Mouse (Mus musculus): Measurements from ENCODE around the gene Elf3. TPM values are rescaled to one million over a fixed set of nuclear protein-coding genes. Genes with fewer than 3 reads are reported as not detected.
"Not testable (repeated sequence)": the region's sequence is repeated elsewhere in the genome, so short reads cannot be mapped to it uniquely, and the experiment has no call there.

Gene Elf3
- polyA plus RNA-seq, 1 experiment from 2014 or later, result 3.4 TPM

DNA sequence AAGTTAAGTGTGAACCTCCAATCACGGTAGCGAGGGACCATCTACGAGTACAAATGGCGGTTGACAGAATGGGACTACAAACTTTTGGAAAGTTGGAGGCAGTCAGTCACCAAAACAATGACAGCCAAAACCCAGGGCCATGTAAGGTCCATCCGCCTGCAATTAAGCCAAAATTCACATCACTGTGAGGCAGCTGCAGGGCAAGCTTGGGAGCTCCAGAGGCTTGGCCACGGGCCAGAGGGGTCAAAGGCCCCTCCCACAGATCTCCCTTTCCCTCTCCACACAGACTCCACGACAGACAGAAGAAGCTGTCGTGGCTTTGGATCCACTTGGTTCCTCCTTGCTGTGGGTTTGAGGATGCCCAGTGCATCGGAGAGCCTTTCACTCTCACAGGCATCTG is 4.9 kb upstream of the Elf3 start:
- Histone ChIP-seq H3K4me3 (no peak overlapping the region), H3K4me2 (replicated peaks) (no peak overlapping the region), H3K27ac (no peak overlapping the region), H3K4me1 (peaks cover 11% of the 10 kb centered on the region), H3K9ac (no peak overlapping the region), H3K36me3 (peaks cover 71% of the 10 kb centered on the region), H3K27me3 (no peaks in the 10 kb centered on the region), H3K9me3 (no peaks in the 10 kb centered on the region)
- ATAC-seq (ENCODE audit: low FRiP score, low read depth), result no peak
- 90% methylated on average over 9 of the region's 9 CpGs for WGBS

GRCm38 (mm10) chr1:135262329-135262728 is 4.0 kb upstream of the Elf3 start:
- 83% methylated on average over 3 of the region's 3 CpGs for WGBS
- no peaks in the 10 kb centered on the region for H3K9me3 ChIP-seq
- H3K4me2 ChIP-seq (replicated peaks), result no peak overlapping the region
- H3K4me1 ChIP-seq, result peaks cover 14% of the 10 kb centered on the region
- H3K36me3 ChIP-seq, result peaks cover 61% of the 10 kb centered on the region
- no peaks in the 10 kb centered on the region for H3K27me3 ChIP-seq
- no peak overlapping the region for H3K27ac ChIP-seq
- no peak overlapping the region for H3K9ac ChIP-seq
- no peak for ATAC-seq (ENCODE audit: low FRiP score, low read depth)
- no peak overlapping the region for H3K4me3 ChIP-seq

DNA sequence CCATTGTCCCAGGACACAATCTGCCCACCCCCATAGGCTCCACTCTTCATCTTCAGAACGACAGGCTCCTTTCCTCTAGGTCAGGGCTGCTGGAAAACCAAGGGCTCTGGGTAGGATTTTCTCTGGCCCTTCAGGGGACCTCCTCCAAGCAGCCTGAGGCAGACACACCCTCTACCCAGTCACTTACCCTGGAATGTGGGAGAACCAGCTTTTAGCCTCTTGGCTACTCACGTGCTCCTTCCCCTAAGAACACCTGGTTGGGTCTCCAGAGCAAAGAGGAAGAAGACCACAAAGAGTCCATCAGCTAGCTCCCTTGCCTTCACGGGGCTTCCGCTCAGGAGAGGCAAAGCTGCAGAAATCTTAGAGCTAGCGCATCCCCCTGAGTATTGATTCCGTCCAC is 2.6 kb upstream of the Elf3 start:
- Histone ChIP-seq H3K9me3 (no peaks in the 10 kb centered on the region), H3K4me1 (peaks cover 15% of the 10 kb centered on the region), H3K9ac (no peak overlapping the region), H3K4me3 (no peak overlapping the region), H3K4me2 (replicated peaks) (no peak overlapping the region), H3K27ac (peak overlapping the region; percentile 23; the same call in 1 of the 2 replicates), H3K27me3 (no peaks in the 10 kb centered on the region), H3K36me3 (peaks cover 47% of the 10 kb centered on the region)
- WGBS, result 65% methylated on average over 6 of the region's 6 CpGs
- ATAC-seq (ENCODE audit: low FRiP score, low read depth), result no peak

GRCm38 (mm10) chr1:135259128-135259436 is 714 bp upstream of the Elf3 start:
- ATAC-seq (ENCODE audit: low FRiP score, low read depth), result peak; percentile 51; the same call in 1 of the 2 replicates
- WGBS, result 1% methylated on average over 10 of the region's 10 CpGs
- Histone ChIP-seq H3K4me1 (peaks cover 23% of the 10 kb centered on the region), H3K27me3 (no peaks in the 10 kb centered on the region), H3K27ac (peak overlapping the region; percentile 84), H3K9me3 (no peaks in the 10 kb centered on the region), H3K4me2 (replicated peaks) (peak overlapping the region; percentile 69), H3K36me3 (peaks cover 29% of the 10 kb centered on the region), H3K9ac (peak overlapping the region; percentile 51; the same call in 1 of the 2 replicates), H3K4me3 (peak overlapping the region; percentile 35)

DNA sequence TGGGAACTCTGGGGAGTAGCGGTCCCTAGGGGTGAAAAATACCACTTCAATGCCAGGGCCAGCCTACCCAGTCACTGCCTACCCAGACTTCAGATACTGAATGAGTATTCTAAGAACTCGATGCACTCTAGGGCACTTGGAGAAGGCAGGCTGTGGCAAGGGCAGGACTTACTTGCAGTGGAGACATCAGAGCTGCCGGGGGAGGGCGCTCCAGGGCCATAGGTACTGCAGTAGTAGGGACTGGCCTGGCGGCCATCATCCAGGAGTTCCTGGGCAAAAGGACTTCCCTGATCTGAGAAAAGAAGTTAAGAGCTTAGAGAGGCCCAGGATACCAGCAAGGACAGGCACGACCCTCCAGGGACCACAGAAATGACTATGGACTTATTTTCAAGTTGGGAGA is 2.1 kb downstream of the Elf3 start:
- no peak overlapping the region for H3K9ac ChIP-seq
- 79% methylated on average over 6 of the region's 6 CpGs for WGBS
- H3K9me3 ChIP-seq, result no peaks in the 10 kb centered on the region
- H3K4me3 ChIP-seq, result no peak overlapping the region
- ATAC-seq (ENCODE audit: low FRiP score, low read depth), result no peak
- no peaks in the 10 kb centered on the region for H3K27me3 ChIP-seq
- H3K4me2 ChIP-seq (replicated peaks), result no peak overlapping the region
- peaks cover 1% of the 10 kb centered on the region; the same call in 1 of the 2 replicates for H3K36me3 ChIP-seq
- no peak overlapping the region for H3K27ac ChIP-seq
- H3K4me1 ChIP-seq, result peaks cover 33% of the 10 kb centered on the region

DNA sequence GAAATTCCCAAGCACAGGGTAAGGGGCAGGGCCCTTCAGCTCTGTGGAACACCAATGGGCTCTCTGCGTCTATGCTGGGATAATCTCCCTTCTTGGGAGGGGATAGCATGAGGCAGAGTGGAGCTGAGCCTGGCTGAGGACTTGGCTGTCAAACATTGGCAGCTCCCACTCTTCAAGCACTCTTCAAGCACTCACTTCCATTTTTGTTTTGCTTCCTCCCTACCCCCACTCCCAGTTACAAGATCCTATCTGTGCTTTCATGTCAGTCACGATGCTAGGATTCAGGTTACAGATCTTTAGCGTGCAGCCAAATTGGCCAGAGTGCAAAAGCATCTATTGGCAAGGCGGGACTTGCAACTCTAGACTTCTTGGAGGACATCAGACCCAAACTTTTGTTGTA is 5.5 kb downstream of the Elf3 start:
- Histone ChIP-seq H3K4me1 (peaks cover 26% of the 10 kb centered on the region), H3K4me3 (no peak overlapping the region), H3K36me3 (no peaks in the 10 kb centered on the region), H3K9ac (no peak overlapping the region), H3K4me2 (replicated peaks) (no peak overlapping the region), H3K9me3 (no peaks in the 10 kb centered on the region), H3K27ac (no peak overlapping the region), H3K27me3 (peaks cover 17% of the 10 kb centered on the region; the same call in 1 of the 2 replicates)
- no peak for ATAC-seq (ENCODE audit: low FRiP score, low read depth)
- 43% methylated on average over 4 of the region's 4 CpGs for WGBS

- Histone ChIP-seq H3K36me3 (no peaks in the 10 kb centered on the region), H3K9me3 (no peaks in the 10 kb centered on the region), H3K4me2 (replicated peaks) (no peak overlapping the region), H3K9ac (no peak overlapping the region), H3K4me3 (no peak overlapping the region), H3K4me1 (peaks cover 26% of the 10 kb centered on the region), H3K27ac (no peak overlapping the region), H3K27me3 (peaks cover 17% of the 10 kb centered on the region; the same call in 1 of the 2 replicates)
- 49% methylated on average over 8 of the region's 8 CpGs for WGBS
- ATAC-seq (ENCODE audit: low FRiP score, low read depth), result no peak
Observed at GRCm38 (mm10) chr1:135251405-135251804, 7.0 kb downstream of the Elf3 start.

DNA sequence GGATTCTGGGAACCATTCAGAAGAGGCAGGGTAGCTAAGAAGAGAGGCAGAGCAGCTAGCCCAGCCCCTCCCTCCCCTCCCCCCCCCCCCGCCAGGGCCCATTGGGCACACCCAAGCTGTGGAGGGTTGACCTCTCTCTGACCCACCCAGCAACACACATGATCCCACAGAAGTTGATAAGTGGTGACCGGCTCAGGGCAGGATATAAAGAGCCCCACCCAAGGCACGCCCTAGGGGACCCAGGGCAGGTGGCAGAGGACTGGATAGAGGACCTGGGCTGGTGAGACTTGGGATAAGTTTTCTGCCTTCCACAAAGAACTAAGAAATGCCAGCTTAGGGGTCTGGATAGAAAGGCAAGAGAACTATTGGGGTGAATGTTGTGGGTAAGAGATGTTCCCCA is 7.7 kb downstream of the Elf3 start:
- Histone ChIP-seq H3K4me2 (replicated peaks) (no peak overlapping the region), H3K27me3 (peaks cover 17% of the 10 kb centered on the region; the same call in 1 of the 2 replicates), H3K27ac (no peak overlapping the region), H3K36me3 (no peaks in the 10 kb centered on the region), H3K4me1 (peaks cover 23% of the 10 kb centered on the region), H3K9ac (no peak overlapping the region), H3K4me3 (no peak overlapping the region), H3K9me3 (no peaks in the 10 kb centered on the region)
- no peak for ATAC-seq (ENCODE audit: low FRiP score, low read depth)
- WGBS, result 78% methylated on average over 2 of the region's 3 CpGs

DNA sequence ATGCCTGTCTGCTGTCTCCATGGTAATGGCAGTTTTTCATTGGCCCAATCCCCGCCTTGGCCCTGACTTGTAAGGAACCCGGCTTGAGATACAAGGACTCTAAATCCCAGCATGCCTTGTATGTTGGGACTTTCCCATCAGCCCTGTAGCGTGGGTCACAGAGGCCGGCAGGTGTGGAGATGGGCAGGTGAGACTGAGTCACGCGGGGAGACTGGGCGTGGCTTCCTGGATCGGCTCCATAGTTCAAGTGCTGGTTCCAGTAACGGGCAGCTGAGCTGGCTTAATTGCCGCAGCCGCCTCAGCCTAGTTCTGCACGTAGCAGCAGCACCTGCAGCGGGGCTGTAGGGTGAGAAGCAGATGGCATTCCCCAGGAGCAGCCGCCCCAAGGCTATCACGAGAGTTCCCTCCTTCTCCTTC is 9.9 kb downstream of the Elf3 start:
- 5% methylated on average over 15 of the region's 15 CpGs for WGBS

GRCm38 (mm10) chr1:135244014-135244413 is 14.4 kb downstream of the Elf3 start:
- H3K4me1 ChIP-seq, result peaks cover 7% of the 10 kb centered on the region
- WGBS, result 80% methylated on average over 8 of the region's 8 CpGs
- no peak overlapping the region for H3K9ac ChIP-seq
- no peak overlapping the region for H3K27ac ChIP-seq
- ATAC-seq (ENCODE audit: low FRiP score, low read depth), result no peak
- no peak overlapping the region for H3K4me2 ChIP-seq (replicated peaks)
- peaks cover 10% of the 10 kb centered on the region; the same call in 1 of the 2 replicates for H3K27me3 ChIP-seq
- no peaks in the 10 kb centered on the region for H3K9me3 ChIP-seq
- H3K4me3 ChIP-seq, result no peak overlapping the region
- no peaks in the 10 kb centered on the region for H3K36me3 ChIP-seq

More for the DNA sequence above, 9.9 kb downstream of the Elf3 start:
- H3K27me3 ChIP-seq, result peaks cover 17% of the 10 kb centered on the region; the same call in 1 of the 2 replicates
- H3K27ac ChIP-seq, result no peak overlapping the region
- peak; percentile 64; the same call in 1 of the 2 replicates for ATAC-seq (ENCODE audit: low FRiP score, low read depth)
- no peaks in the 10 kb centered on the region for H3K36me3 ChIP-seq
- no peaks in the 10 kb centered on the region for H3K9me3 ChIP-seq
- H3K4me2 ChIP-seq (replicated peaks), result peak overlapping the region; percentile 55
- H3K4me3 ChIP-seq, result peak overlapping the region; percentile 30
- peaks cover 17% of the 10 kb centered on the region for H3K4me1 ChIP-seq
- no peak overlapping the region for H3K9ac ChIP-seq

GRCm38 (mm10) chr1:135240206-135240605 is 18.2 kb downstream of the Elf3 start:
- H3K4me1 ChIP-seq; H3K36me3 ChIP-seq; H3K27ac ChIP-seq; H3K4me3 ChIP-seq; H3K9ac ChIP-seq; H3K27me3 ChIP-seq; H3K9me3 ChIP-seq; H3K4me2 ChIP-seq (replicated peaks); ATAC-seq (ENCODE audit: low FRiP score, low read depth): not testable (repeated sequence)
- 92% methylated on average over 4 of the region's 4 CpGs for WGBS

DNA sequence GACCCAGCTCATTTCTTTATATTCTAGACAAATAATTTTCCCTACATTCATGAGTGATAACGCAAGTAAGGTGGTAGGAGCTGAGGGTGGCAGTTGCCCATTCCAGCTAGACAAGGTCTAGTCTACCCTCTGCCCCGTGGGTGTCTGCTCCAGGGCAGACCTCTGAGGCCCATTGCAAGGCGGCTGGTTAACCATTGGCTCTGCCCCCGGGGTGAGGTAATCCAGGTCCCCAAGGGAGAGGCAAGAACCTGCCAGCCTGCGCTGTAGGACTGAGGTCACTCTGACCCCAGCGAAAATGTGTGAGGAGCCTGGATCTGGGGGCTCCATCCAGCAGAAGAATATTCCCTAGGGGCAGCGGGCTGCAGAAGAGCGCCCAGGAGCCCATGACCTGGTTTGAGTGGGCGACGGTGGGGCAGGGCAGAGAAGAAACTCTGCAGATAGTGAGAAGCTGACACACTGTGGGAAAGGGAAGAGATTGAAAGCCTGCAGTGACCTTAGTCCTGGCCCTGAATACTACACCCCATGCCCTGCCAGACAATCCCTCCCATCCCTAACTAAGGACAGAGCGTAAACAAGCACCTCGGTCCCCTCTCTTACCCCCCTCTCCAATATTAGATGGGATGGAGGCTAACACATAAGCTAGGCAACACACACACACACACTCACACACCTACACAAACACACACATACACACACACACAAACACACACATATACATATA is 21.1 kb downstream of the Elf3 start:
- ATAC-seq (ENCODE audit: low FRiP score, low read depth), result no peak

DNA sequence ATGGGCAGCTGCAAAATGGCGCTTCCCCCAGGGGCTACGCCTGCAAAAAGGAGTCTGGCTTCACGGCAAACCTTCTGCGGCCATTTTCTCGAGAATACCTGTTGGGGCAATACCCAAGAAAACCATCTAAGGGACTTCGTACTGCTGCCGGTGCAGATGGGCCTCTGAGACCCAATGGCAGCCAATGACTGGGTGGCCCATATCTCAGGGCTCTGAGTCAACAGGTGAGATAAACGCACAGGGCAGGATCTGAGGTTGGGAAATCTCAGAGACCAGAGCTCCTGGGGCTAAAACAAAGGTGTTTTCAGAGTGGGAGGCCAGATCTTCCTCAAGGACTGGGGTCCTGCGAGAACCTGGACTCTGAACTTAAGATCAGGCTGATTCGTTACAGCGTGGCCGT is 23.6 kb downstream of the Elf3 start:
- H3K4me1 ChIP-seq, result no peaks in the 10 kb centered on the region
- no peak overlapping the region for H3K4me3 ChIP-seq
- 85% methylated on average over 12 of the region's 12 CpGs for WGBS
- H3K27ac ChIP-seq, result no peak overlapping the region
- H3K36me3 ChIP-seq, result no peaks in the 10 kb centered on the region
- H3K27me3 ChIP-seq, result no peaks in the 10 kb centered on the region
- H3K9ac ChIP-seq, result no peak overlapping the region
- H3K9me3 ChIP-seq, result no peaks in the 10 kb centered on the region
- no peak for ATAC-seq (ENCODE audit: low FRiP score, low read depth)
- no peak overlapping the region for H3K4me2 ChIP-seq (replicated peaks)

More for the DNA sequence above, 21.1 kb downstream of the Elf3 start:
- WGBS, result 69% methylated on average over 12 of the region's 12 CpGs
- no peaks in the 10 kb centered on the region for H3K36me3 ChIP-seq
- no peak overlapping the region for H3K27ac ChIP-seq
- H3K4me1 ChIP-seq, result no peaks in the 10 kb centered on the region
- no peak overlapping the region for H3K4me3 ChIP-seq
- no peak overlapping the region for H3K4me2 ChIP-seq (replicated peaks)
- no peaks in the 10 kb centered on the region for H3K9me3 ChIP-seq
- H3K9ac ChIP-seq, result no peak overlapping the region; the same call in 1 of the 2 replicates
- no peaks in the 10 kb centered on the region for H3K27me3 ChIP-seq
